Mouse (Mus musculus) stomach, embryonic 16.5 days (tissue): ENCODE measurements around the gene Trhr2. TPM values are rescaled to one million over a fixed set of nuclear protein-coding genes. Genes with fewer than 3 reads are reported as not detected.

Experiments
- ATAC-seq: fragments of 200-750 bp; cut with Nextera tagmentation; 2 replicates; pipeline ENCODE4 v1.8.0; 2017; ENCODE audit warnings: moderate number of reproducible peaks, moderate TSS enrichment; ENCODE audit not compliant: insufficient read depth, low FRiP score
- H3K27ac ChIP-seq: fragments of 300-500 bp; sonication (generic); 2 replicates; pipeline ENCODE4 v1.5.1; 2014; ENCODE audit warnings: low read length
- H3K27me3 ChIP-seq: fragments of 300-500 bp; sonication (generic); 2 replicates; pipeline ENCODE4 v1.6.1; 2014; ENCODE audit warnings: low read length, control low read depth, mixed read lengths; ENCODE audit not compliant: control insufficient read depth, insufficient read depth
- H3K36me3 ChIP-seq: fragments of 300-500 bp; sonication (generic); 2 replicates; pipeline ENCODE4 v1.6.1; 2014; ENCODE audit warnings: low read length; ENCODE audit not compliant: control insufficient read depth, insufficient read depth
- H3K4me1 ChIP-seq: fragments of 300-500 bp; sonication (generic); 2 replicates; pipeline ENCODE4 v1.6.1; 2014; ENCODE audit warnings: low read length, control low read depth, mixed read lengths; ENCODE audit not compliant: control insufficient read depth, insufficient read depth
- H3K4me2 ChIP-seq: fragments of 300-500 bp; sonication (generic); 2 replicates; pipeline ENCODE4 v1.6.1; 2014; ENCODE audit warnings: low read depth, low read length, mixed read lengths
- H3K4me3 ChIP-seq: fragments of 300-500 bp; sonication (generic); replicated peaks from 2 replicates; pipeline ENCODE4 v1.5.1; 2014; ENCODE audit warnings: mild to moderate bottlenecking, low read length
- H3K9ac ChIP-seq: fragments of 300-500 bp; sonication (generic); 2 replicates; pipeline ENCODE4 v1.6.1; 2014; ENCODE audit warnings: low read length
- H3K9me3 ChIP-seq: fragments of 300-500 bp; sonication (generic); replicated peaks from 2 replicates; pipeline ENCODE4 v1.6.1; 2016; ENCODE audit warnings: low read length, control low read depth; ENCODE audit not compliant: control insufficient read depth
- WGBS: fragments of 180-500 bp; shearing (Covaris S2); extraction: QIAGEN DNeasy Blood & Tissue Kit; methylation state at CpG from one replicate; pipeline ENCODE4 v1.1.7; 2014; 5-methylcytosine and 5-hydroxymethylcytosine counted together
- polyA plus RNA-seq: library from polyadenylated mRNA; unstranded; fragments of >200 nt; fragmentation: Nextera tagmentation; extraction: Ambion mirVana; gene quantifications from 2 replicates; pipeline ENCODE4 v1.2.1, GENCODE M21; 2015

Trhr2 gene
- not detected in 2 replicates for polyA plus RNA-seq

DNA sequence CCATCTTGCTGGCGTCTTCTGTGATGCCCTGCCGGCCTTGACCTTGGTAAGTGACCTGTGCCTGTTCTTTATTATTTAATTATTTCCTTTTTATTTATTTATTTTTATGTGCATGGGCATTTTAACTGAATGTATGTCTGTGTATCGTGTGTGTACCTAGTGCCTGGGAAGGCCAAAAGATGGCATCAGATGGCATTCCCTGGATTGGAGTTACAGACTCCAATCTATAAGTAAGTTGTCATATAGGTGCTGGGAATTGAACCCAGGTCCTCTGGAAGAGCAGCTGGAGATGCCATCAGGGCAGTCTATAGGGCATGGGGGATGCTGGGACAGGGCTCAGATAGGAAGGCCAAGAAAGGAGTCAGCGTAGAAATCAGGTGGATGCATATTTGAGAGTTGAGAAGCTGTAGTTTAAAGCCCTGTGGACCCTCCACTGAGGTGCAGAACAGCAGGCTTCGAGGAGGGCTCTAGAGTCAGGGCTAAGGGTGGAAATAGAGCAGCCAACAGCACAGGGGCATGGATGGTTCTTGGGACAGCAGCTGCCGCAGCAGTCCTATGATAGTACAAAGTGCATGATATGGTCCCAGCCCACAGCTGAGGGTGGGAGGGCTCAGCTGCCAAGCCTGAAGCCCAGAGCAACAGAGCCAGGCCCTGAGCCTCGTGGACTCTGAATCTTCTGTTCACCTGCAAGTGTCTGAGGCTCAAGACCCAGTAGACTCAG lies at the start of gene Trhr2:
Trhr2 (minus strand) TSS at position 51 of the 721 bp plus-strand sequence.
- Histone ChIP-seq H3K4me3 (no peak within 1 kb of the TSS), H3K9me3 (no peaks in the 10 kb centered on the region)

DNA sequence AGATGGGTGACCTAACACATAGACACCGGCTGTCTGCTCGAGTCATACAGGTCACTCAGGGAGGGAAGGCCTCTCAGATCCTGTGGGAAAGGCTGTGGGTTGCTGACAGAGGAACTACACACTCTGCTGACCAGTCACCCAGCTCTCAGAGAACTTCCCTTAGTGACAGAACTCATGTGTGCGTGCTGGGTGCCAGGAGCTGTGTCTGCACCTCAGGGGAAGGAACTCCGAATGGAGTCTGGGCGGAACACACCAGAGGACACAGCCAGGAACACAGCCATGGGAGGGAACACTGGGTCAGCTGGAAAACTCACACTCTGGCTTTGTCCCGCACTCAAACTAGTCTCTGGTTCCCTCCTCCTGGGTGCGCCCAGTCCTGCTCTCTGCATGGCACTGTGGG lies 47.1 kb upstream of the Trhr2 start:
- Histone ChIP-seq H3K4me2 (no peak overlapping the region), H3K27ac (no peak overlapping the region), H3K9me3 (no peaks in the 10 kb centered on the region), H3K27me3 (no peaks in the 10 kb centered on the region), H3K4me3 (no peak overlapping the region), H3K4me1 (no peaks in the 10 kb centered on the region), H3K9ac (no peak overlapping the region), H3K36me3 (peaks cover 31% of the 10 kb centered on the region)
- WGBS, result 90% methylated on average over 7 of the region's 7 CpGs
- no peak for ATAC-seq

More for the DNA sequence above, at the start of gene Trhr2:
- Histone ChIP-seq H3K9ac (no peak within 1 kb of the TSS), H3K4me2 (no peak within 1 kb of the TSS), H3K36me3 (no peaks in the 10 kb centered on the region), H3K27me3 (no peaks in the 10 kb centered on the region), H3K4me1 (no peaks in the 10 kb centered on the region), H3K27ac (no peak within 1 kb of the TSS)
- WGBS, result 78% methylated on average over 7 of the region's 7 CpGs
- no peak for ATAC-seq

DNA sequence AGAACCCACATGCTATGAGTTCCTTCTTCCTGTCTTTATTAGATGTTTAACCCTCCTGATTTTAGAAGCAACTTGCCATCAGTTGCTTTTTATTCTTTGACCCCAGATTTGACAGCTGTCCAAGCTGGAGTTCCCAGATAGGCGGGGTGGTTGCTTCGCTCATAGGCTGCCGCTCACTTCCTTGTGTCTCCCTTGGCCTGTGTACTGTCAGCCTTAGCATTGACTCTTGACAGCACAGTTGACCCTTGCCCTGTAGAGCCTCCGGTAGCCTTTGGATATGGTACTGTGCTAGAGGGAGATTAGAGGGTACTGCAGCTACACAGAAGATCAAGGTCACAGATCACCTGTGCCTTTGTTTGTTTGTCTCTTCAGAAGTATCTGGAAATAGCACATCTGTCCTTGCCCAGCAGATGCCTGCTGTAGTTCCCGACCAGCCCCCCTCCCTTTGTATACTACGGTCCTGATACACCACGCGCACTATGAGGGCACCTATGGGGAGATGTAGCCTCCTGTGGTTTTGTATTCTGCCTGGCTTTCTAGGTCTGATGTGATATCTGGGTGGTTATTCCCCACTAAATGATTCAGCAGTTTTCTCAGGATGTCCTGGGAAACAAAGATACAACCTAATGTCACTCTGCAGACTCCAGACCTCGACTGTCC lies 44.7 kb upstream of the Trhr2 start:
- Histone ChIP-seq H3K4me3 (no peak overlapping the region), H3K9me3 (no peaks in the 10 kb centered on the region), H3K27me3 (no peaks in the 10 kb centered on the region), H3K4me2 (no peak overlapping the region), H3K9ac (no peak overlapping the region), H3K36me3 (peaks cover 38% of the 10 kb centered on the region), H3K27ac (no peak overlapping the region), H3K4me1 (no peaks in the 10 kb centered on the region)
- ATAC-seq, result no peak
- WGBS, result 84% methylated on average over 9 of the region's 9 CpGs

- Histone ChIP-seq H3K27ac (no peak overlapping the region), H3K4me2 (no peak overlapping the region), H3K4me3 (no peak overlapping the region), H3K4me1 (no peaks in the 10 kb centered on the region), H3K9me3 (no peaks in the 10 kb centered on the region), H3K9ac (no peak overlapping the region), H3K36me3 (peaks cover 34% of the 10 kb centered on the region), H3K27me3 (no peaks in the 10 kb centered on the region)
- 92% methylated on average over 9 of the region's 9 CpGs for WGBS
- no peak for ATAC-seq
These were observed 37.6 kb upstream of the Trhr2 start for GRCm38 (mm10) chr8:122398186-122398585.

- H3K36me3 ChIP-seq, result peaks cover 24% of the 10 kb centered on the region
- ATAC-seq, result no peak
These were observed 34.7 kb upstream of the Trhr2 start for GRCm38 (mm10) chr8:122395291-122395690.

GRCm38 (mm10) chr8:122393717-122394116 lies 33.2 kb upstream of the Trhr2 start:
- no peak overlapping the region for H3K4me3 ChIP-seq
- no peak overlapping the region for H3K4me2 ChIP-seq
- no peaks in the 10 kb centered on the region for H3K9me3 ChIP-seq
- ATAC-seq, result no peak
- peaks cover 30% of the 10 kb centered on the region for H3K36me3 ChIP-seq
- no peaks in the 10 kb centered on the region for H3K27me3 ChIP-seq
- no peak overlapping the region for H3K9ac ChIP-seq
- H3K4me1 ChIP-seq, result no peaks in the 10 kb centered on the region
- H3K27ac ChIP-seq, result no peak overlapping the region

More at GRCm38 (mm10) chr8:122395291-122395690, 34.7 kb upstream of the Trhr2 start:
- H3K4me2 ChIP-seq, result no peak overlapping the region
- no peak overlapping the region for H3K9ac ChIP-seq
- H3K4me3 ChIP-seq, result no peak overlapping the region
- H3K27ac ChIP-seq, result no peak overlapping the region
- no peaks in the 10 kb centered on the region for H3K4me1 ChIP-seq
- WGBS, result 88% methylated on average over 6 of the region's 6 CpGs
- no peaks in the 10 kb centered on the region for H3K9me3 ChIP-seq
- no peaks in the 10 kb centered on the region for H3K27me3 ChIP-seq

- no peak overlapping the region for H3K4me3 ChIP-seq
- H3K4me1 ChIP-seq, result no peaks in the 10 kb centered on the region
- H3K27ac ChIP-seq, result no peak overlapping the region
- no peak for ATAC-seq
- WGBS, result 73% methylated on average over 3 of the region's 3 CpGs
- H3K9ac ChIP-seq, result no peak overlapping the region
- no peaks in the 10 kb centered on the region for H3K27me3 ChIP-seq
- H3K36me3 ChIP-seq, result peaks cover 35% of the 10 kb centered on the region
- H3K9me3 ChIP-seq, result no peaks in the 10 kb centered on the region
- H3K4me2 ChIP-seq, result no peak overlapping the region
These were observed 30.2 kb upstream of the Trhr2 start for GRCm38 (mm10) chr8:122390758-122391157.

DNA sequence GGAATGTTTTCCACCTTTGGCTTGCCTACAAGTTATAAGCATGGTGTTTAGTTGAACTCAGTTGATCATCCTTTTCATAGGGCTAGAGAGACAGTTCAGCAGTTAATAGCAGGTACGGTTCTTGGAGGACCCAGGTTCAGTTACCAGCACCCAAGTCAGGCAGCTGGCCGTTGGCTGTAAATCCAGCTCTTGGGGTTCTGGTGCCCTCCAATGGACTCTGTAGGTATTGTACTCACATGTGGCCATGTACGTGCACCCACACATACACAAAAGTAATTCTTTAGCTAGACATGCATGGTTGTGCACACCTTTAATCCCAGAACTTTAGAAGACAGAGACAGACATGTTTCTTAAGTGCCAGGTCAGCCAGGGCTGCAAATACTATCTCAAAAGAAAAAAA lies 28.8 kb upstream of the Trhr2 start:
- Histone ChIP-seq H3K4me1 (no peaks in the 10 kb centered on the region), H3K27me3 (no peaks in the 10 kb centered on the region), H3K9me3 (no peaks in the 10 kb centered on the region), H3K36me3 (peaks cover 40% of the 10 kb centered on the region), H3K9ac (no peak overlapping the region), H3K4me2 (no peak overlapping the region), H3K4me3 (no peak overlapping the region), H3K27ac (no peak overlapping the region)
- no peak for ATAC-seq
- 92% methylated on average over 3 of the region's 3 CpGs for WGBS

DNA sequence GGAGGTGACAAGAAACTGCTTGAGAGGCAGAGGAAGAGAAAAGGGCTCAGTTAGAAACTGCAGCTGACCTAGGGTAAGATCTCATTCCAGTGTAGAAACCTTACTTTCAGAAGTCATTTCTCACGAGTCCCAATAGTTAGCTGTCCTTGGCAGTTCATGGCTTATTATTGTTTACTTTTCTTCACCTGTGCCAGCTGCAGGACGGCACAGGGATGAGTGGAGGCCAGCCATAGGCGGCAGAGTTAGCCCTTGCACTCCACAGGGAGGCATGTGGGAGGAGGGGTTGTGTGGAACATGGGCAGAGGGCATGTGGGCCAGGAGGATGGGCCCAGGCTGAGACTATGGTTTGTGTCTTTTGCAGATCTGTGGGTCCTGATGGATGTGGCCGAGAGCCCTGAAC lies 22.5 kb upstream of the Trhr2 start:
- no peak for ATAC-seq
- peaks cover 19% of the 10 kb centered on the region for H3K36me3 ChIP-seq
- H3K9ac ChIP-seq, result no peak overlapping the region
- 49% methylated on average over 4 of the region's 4 CpGs for WGBS
- H3K4me3 ChIP-seq, result no peak overlapping the region
- H3K4me2 ChIP-seq, result no peak overlapping the region
- H3K4me1 ChIP-seq, result 0 out of 2 replicates have a peak, but pooled peaks cover 4% of the 10 kb centered on the region
- H3K27ac ChIP-seq, result no peak overlapping the region
- no peaks in the 10 kb centered on the region for H3K27me3 ChIP-seq
- no peaks in the 10 kb centered on the region for H3K9me3 ChIP-seq
